Mouse (Mus musculus): ENCODE data around the gene Btnl4.
"Not testable (repeated sequence)": the region's sequence is repeated elsewhere in the genome, so short reads cannot be mapped to it uniquely, and the experiment has no call there.

Gene Btnl4

GRCm38 (mm10) chr17:34477238-34478013, at the start of gene Btnl4:
TSS of gene Btnl4 (minus strand) at chr17:34477318.
- not testable (repeated sequence) for DNase-seq

- DNase-seq, result no peak
Observed at GRCm38 (mm10) chr17:34519001-34519400, 41.9 kb upstream of the Btnl4 start.

- DNase-seq, result not testable (repeated sequence)
Observed at GRCm38 (mm10) chr17:34518571-34518970, 41.5 kb upstream of the Btnl4 start.

DNA sequence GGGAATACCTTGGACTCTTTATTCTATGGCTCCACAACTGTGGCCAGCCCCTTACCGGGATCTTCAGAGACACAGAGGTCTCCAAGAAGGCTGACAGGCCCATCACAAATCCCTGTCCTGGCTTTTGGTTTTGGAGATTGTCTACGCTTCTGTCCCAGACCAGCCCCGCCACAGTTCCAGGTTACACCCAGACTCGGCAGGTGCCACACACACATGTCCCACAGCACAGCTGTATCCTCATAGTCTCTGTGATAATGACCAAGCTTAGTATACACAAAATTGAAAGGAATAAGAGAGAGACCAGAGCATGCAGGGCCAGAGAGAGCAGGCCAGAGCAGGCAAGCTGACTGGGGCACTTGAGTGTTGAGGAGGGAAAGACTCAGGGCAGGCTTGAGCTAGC, 40.7 kb upstream of the Btnl4 start:
- no peak for DNase-seq

GRCm38 (mm10) chr17:34517252-34517651, 40.1 kb upstream of the Btnl4 start, which contains the start of gene Btnl6:
TSS of gene Btnl6 (minus strand) at chr17:34517352.
- DNase-seq, result no peak

- DNase-seq, result no peak
Observed at GRCm38 (mm10) chr17:34516514-34516913, 39.4 kb upstream of the Btnl4 start.

GRCm38 (mm10) chr17:34511723-34512122, 34.6 kb upstream of the Btnl4 start:
- DNase-seq, result peak in 1 of 2 experiments; percentile 5

GRCm38 (mm10) chr17:34507591-34507990, 30.5 kb upstream of the Btnl4 start:
- DNase-seq, result no peak

GRCm38 (mm10) chr17:34497726-34498125, 20.6 kb upstream of the Btnl4 start:
- DNase-seq, result not testable (repeated sequence)

DNA sequence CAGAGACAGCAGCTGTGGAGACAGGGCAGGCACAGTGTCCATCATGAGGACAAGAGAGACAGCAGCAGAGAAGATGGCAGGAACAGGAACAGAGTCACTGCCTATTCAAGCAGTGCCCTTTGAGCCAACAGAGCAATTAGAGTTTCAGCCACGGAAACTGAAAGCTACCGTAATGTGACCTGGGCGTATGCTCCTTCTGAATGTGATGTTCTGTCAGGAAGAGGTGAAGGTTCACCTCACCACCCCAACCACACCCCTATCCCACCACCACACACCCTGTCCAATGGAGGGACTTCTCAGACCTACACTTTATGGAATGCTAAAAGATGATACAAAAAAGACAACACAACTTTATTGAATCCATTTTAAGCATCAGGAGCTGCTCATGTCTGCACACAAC, 20.2 kb upstream of the Btnl4 start:
- not testable (repeated sequence) for DNase-seq

DNA sequence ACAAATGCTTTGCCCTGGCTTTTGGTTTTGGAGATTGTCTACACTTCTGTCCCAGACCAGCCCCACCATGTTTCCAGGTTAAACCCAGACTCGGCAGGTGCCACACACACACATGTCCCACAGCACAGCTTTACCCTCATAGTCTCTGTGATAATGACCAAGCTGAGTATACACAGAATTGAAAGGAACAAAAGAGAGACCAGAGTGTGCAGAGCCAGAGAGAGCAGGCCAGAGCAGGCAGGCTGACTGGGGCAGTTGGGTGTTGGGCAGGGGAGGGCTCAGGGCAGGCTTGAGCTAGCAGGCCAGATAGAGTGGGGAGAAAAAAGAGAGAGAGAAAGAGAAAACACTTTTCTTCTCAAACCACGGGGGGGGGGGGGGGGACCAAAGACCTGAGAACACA, 19.4 kb upstream of the Btnl4 start:
- no peak for DNase-seq

DNA sequence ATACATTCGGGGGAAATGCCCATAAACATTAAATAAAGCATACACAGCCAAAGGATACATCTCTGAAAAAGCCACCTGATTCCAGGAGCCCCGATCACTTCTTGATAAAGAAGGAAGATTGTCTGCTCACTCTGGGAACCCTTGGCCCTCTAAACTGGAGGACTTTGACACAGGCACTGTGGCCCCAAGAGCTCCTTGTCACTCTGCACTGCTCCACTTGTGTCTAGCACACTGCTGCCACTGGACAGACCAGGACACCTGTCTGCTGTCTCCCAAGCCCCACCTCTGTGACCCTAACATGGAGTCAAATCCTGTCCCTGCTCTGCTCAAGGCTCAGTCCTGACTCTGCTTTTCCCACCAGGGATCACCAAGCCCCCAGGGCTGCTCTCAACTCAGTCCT, 18.0 kb upstream of the Btnl4 start:
- not testable (repeated sequence) for DNase-seq

GRCm38 (mm10) chr17:34492796-34493195, 15.7 kb upstream of the Btnl4 start:
- no peak for DNase-seq

DNA sequence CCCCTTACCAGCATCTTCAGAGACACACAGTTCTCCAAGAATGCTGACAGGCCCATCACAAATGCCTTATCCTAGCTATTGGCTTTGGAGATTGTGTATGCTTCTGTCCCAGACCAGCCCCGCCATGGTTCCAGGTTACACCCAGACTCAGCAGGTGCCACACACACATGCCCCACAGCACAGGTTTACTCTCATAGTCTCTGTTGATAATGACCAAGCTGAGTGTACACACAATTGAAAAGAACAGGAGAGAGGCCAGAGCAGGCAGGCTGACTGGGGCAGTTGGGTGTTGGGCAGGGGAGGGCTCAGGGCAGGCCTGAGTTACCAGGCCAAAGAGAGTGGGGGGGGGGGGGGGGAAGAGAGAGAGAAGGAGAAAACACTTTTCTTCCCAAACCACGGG, 691 bp downstream of the Btnl4 start:
- DNase-seq, result no peak

- no peak for DNase-seq
Observed at GRCm38 (mm10) chr17:34475060-34475459, 2.1 kb downstream of the Btnl4 start.

DNA sequence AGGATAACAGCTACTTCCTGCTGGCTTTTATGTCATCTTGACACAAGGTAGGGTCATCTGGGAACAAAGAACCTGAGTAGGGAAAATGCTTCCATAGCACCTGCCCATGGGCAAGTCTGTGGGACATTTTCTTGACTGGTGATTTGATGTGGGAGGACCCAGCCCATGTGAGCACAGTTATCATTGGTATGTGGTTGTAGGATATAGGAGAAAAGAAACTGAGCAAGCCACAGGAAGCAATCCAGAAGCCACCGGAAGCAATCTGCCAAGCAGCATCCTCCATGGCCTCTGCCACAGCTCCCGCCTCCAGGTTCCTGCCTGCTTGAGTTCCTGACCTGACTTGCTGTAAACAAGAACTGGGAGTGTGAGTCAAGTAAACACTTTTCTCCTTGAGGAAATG, 6.6 kb downstream of the Btnl4 start:
- DNase-seq, result no peak

- not testable (repeated sequence) for DNase-seq
Observed at GRCm38 (mm10) chr17:34465906-34466305, 11.2 kb downstream of the Btnl4 start.

DNA sequence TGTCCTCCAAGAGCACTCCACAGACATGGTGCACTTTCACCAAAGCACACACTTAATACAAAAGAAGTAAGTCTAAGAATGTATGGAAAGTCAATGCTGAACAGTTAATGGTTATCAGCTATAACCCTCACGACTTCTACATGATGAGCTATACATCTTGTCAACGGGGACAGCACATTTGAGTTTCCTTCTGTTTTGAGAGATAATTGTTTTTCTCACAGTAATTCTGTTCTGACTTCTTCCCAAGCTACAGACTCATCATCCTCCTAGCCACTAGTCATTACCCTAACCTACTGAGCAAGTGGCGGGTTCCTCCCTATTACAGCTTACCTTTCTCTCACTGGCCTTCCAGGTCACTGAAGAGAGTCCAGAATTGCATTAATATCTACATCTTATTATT, 17.9 kb downstream of the Btnl4 start:
- DNase-seq, result no peak

DNA sequence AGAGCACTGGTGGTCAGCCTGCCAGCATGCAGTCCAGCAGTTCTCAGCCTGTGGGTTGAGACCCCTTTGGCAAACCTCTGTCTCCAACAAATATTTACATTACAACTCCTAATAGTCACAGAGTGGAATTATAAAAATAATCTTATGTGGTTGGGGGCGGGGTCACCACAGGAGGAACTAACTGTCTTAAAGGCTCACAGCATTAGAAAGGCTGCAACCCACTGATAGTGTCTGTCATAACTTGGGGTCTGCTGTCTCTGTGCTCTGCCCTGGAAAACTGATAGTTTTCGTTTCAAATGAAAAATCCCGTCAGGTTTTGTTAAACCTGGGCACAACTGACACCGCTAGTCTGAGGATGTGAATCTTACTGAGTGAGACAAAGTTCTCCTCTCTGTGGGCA, 19.4 kb downstream of the Btnl4 start:
- DNase-seq, result no peak

DNA sequence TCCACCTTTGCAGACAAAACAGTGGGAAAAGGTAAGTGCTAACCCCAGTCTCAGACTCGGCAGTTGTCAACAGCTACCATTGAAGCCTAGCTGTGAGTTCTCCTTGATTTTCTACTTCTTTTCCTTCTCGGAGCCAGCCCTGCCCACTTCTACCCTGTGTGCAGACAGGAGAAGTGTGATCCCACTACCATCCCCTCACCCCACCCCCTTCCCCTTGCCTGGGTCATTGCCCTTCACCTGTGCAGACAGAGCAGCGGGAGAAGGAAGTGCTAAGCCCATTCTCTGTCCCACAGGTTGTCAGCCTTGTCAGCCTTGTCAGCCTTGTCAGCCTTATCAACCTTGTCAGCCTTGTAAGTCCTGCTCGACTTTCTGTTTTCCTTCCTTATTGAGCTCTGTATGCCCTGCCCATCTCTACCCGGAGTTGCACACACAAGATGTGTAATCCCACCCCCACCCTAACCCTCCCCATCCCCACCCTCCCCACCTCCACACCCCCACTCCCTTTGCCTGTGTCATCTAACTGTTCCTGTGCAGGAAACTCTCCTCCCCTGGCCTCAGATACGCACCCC, 28.6 kb downstream of the Btnl4 start:
- DNase-seq, result no peak

DNA sequence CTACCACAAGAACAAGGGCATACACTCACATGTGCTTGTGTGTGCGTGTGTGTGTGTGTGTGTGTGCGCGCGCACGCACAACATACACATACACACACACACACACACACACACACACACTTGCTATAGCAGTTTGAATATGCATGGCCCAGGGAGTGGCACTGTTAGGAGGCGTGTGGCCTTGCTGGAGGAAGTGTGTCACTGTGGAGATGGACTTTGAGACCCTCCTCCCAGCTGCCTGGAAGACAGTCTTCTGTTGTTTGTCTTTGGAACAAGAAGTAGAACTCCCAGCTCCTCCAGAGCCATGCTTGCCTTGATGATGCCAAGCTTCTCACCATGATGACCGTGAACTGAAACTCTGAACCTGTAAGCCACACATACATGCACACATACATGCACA, 35.1 kb downstream of the Btnl4 start:
- no peak for DNase-seq

DNA sequence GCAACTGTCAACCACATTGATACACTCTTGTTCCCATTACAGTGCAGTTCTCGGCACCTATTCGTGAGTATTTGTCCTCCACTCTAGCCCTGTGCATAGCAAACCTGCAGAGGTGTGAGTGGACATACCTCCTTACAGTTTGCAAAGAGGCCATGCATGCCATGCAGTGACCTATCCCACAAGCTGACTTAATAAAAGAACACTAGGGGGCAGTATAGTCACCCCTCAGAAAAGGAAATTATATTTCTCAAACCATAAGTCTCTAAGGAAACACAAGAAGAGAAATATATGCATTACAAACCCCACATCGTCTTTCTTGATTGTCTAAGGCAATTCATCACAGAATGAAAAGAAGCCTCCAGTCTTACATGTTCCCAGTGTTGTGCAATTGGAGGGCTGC, 37.3 kb downstream of the Btnl4 start:
- DNase-seq, result no peak

DNA sequence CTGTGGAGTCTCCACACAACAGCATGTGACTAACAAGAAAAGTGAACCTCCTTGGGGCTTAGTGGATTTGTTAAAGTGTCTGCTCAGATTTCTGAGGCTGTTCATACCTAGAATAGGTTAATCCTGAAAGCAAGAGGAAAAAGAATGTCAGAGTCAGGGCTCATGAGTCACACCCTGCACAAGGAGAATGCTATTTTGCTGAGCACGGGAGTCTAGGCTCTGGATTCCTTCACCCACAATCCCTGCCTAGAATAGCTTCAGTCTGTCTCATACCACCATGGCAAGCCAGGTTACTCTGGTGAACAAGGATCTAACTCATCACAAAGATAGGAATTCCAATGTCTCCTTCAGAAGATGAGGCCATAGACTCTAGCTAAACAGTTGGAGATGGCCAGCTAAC, 38.5 kb downstream of the Btnl4 start:
- DNase-seq, result no peak

GRCm38 (mm10) chr17:34437606-34438005, 39.5 kb downstream of the Btnl4 start:
- no peak for DNase-seq

GRCm38 (mm10) chr17:34437120-34437519, 40.0 kb downstream of the Btnl4 start:
- DNase-seq, result no peak
